Mouse (Mus musculus): ENCODE results near the gene Olfr1330. TPM values are rescaled to one million over a fixed set of nuclear protein-coding genes. Genes with fewer than 3 reads are reported as not detected.

Gene Olfr1330
- polyA plus RNA-seq (2017; shearing (Covaris generic)): not detected

DNA sequence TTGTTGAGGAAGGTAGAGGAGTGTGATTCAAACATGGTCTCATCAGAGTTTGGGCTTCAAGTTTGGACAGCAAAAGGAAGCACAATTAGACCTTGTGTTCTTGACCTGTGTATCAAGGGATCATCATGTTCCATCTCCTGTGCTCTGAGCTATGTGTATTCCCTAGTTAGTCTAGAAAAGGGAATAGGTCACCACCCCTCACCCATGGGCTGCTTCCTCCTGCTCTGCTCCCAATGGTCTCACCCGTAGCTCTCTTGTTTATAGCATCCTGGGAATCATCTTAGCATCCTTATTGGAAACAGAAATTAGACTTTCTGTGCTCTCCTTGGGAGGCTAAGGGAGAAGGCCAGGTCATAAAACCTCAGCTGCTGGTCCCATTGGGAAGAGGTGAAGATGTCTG is at the start of gene Olfr1330:
Olfr1330 (plus strand) TSS at position 301 of the 400 bp plus-strand sequence.

DNA sequence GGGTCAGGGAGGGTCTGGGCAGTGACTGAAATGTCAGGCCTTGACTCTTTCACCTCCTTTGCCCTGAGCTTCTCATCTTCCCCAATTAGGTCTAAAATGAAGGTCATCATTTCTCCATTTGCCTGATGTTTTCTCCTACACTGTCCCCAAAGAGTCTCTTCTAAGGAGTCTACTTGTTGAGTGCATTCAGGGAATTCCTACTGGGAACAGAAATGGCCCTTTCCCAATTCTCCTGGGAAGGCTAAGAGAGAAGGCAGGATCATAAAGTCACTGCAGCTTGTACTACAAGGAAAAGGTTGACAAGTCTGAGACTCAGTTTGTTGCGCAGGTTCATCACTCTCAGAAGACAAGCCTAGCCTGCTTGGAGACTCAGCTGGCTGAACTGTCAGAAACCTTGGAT is 24.0 kb upstream of the Olfr1330 start, which contains the start of gene Olfr1331:
Olfr1331 (plus strand) TSS at position 301 of the 400 bp plus-strand sequence.

DNA sequence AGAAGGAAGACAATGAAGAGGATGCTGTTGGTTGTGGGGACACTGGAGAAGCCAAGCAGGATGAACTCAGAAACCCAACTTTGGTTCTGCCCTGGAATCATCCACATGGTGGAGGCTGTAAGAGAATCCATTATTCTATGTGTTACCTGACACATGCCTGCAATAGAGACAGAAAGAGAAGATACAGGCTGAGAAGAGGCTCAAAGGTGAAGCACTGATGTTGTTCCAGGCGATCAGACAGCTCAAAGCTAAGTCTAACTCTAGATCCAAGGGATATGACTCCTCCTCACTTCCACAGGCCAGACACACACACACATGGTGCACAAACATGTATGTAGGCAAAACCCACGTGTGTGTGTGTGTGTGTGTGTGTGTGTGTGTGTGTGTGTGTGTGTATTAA is 29.0 kb downstream of the Olfr1330 start, which contains the start of gene Olfr1329:
Olfr1329 (minus strand) TSS at position 101 of the 400 bp plus-strand sequence.

DNA sequence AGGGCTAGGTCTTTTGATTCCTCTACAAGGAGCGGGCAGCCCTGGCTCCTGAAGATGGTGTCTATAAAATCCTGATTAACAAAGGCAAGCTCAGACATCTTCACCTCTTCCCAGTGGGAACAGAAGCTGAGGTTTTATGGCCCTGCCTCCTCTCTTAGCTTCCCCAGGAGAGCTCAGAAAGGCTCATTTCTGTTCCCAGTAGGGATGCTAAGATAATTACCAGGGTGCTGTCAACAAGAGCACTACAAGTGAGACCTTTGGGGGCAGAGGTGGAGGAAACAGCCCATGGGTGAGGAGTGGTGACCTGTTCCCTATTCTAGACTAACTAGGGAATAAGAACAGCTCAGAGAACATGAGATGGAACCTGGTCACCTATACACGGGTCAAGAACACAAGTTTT is 50.1 kb downstream of the Olfr1330 start, which contains the start of gene Olfr1328:
Olfr1328 (minus strand) TSS at position 101 of the 400 bp plus-strand sequence.

Other genes starting within 250 kb of the Olfr1330 start
- not detected for gene Olfr62, start 229.6 kb upstream of the Olfr1330 start, polyA plus RNA-seq (2017; shearing (Covaris generic))
- gene Olfr1342, start 195.8 kb upstream of the Olfr1330 start, polyA plus RNA-seq (2017; shearing (Covaris generic)): not detected
- not detected for gene Olfr1341, start 185.1 kb upstream of the Olfr1330 start, polyA plus RNA-seq (2017; shearing (Covaris generic))
- gene Olfr1340, start 168.5 kb upstream of the Olfr1330 start, polyA plus RNA-seq (2017; shearing (Covaris generic)): not detected
- not detected for gene Olfr1339, start 156.4 kb upstream of the Olfr1330 start, polyA plus RNA-seq (2017; shearing (Covaris generic))
- gene Olfr1338, start 129.9 kb upstream of the Olfr1330 start, polyA plus RNA-seq (2017; shearing (Covaris generic)): not detected
- gene Olfr1337, start 106.0 kb upstream of the Olfr1330 start, polyA plus RNA-seq (2017; shearing (Covaris generic)): not detected
- not detected for gene Olfr1335, start 78.7 kb upstream of the Olfr1330 start, polyA plus RNA-seq (2017; shearing (Covaris generic))
- not detected for gene Olfr1333, start 52.3 kb upstream of the Olfr1330 start, polyA plus RNA-seq (2017; shearing (Covaris generic))
- gene Olfr1331, start 23.9 kb upstream of the Olfr1330 start, polyA plus RNA-seq (2017; shearing (Covaris generic)): 0.09 TPM
- not detected for gene Olfr1329, start 28.9 kb downstream of the Olfr1330 start, polyA plus RNA-seq (2017; shearing (Covaris generic))
- not detected for gene Olfr1328, start 50.0 kb downstream of the Olfr1330 start, polyA plus RNA-seq (2017; shearing (Covaris generic))
- not detected for gene Lao1, start 73.0 kb downstream of the Olfr1330 start, polyA plus RNA-seq (2017; shearing (Covaris generic))
- gene Slc2a1, start 220.1 kb downstream of the Olfr1330 start, polyA plus RNA-seq (2017; shearing (Covaris generic)): 62.7 TPM